Mouse (Mus musculus): ENCODE measurements around the gene Gm14597. TPM values are rescaled to one million over a fixed set of nuclear protein-coding genes. Genes with fewer than 3 reads are reported as not detected.

Gene Gm14597
- total RNA-seq, 2 experiments from 2014 or later: not detected

Other genes with a start within 250 kb of the Gm14597 start
- 10 to 100 TPM; 12.6 to 16.9 TPM for gene Mospd1, start 238.5 kb downstream of the Gm14597 start, total RNA-seq (2021)
- gene Etd, start 174.1 kb downstream of the Gm14597 start, total RNA-seq (2021): not detected
- gene Rtl8c, start 947 bp downstream of the Gm14597 start, total RNA-seq (2021): 100 to 1,000 TPM; 253 to 257 TPM
- 100 to 1,000 TPM; 296 to 378 TPM for gene Rtl8a, start 34.7 kb upstream of the Gm14597 start, total RNA-seq (2021)
- 100 to 1,000 TPM; 254 to 265 TPM for gene Rtl8b, start 61.4 kb upstream of the Gm14597 start, total RNA-seq (2021)
- under 1 TPM; 0.25 to 0.30 TPM for gene 4930502E18Rik, start 115.8 kb upstream of the Gm14597 start, total RNA-seq (2021)
- not detected for gene 1700013H16Rik, start 148.9 kb upstream of the Gm14597 start, total RNA-seq (2021)
- not detected for gene Zfp36l3, start 167.4 kb upstream of the Gm14597 start, total RNA-seq (2021)
- 1 to 10 TPM; 1.2 to 1.7 TPM for gene Xlr, start 188.7 kb upstream of the Gm14597 start, total RNA-seq (2021)

Measured in left cerebral cortex, postnatal 25 days (tissue).